Mouse (Mus musculus): ENCODE measurements around the gene Gm39566.

DNA sequence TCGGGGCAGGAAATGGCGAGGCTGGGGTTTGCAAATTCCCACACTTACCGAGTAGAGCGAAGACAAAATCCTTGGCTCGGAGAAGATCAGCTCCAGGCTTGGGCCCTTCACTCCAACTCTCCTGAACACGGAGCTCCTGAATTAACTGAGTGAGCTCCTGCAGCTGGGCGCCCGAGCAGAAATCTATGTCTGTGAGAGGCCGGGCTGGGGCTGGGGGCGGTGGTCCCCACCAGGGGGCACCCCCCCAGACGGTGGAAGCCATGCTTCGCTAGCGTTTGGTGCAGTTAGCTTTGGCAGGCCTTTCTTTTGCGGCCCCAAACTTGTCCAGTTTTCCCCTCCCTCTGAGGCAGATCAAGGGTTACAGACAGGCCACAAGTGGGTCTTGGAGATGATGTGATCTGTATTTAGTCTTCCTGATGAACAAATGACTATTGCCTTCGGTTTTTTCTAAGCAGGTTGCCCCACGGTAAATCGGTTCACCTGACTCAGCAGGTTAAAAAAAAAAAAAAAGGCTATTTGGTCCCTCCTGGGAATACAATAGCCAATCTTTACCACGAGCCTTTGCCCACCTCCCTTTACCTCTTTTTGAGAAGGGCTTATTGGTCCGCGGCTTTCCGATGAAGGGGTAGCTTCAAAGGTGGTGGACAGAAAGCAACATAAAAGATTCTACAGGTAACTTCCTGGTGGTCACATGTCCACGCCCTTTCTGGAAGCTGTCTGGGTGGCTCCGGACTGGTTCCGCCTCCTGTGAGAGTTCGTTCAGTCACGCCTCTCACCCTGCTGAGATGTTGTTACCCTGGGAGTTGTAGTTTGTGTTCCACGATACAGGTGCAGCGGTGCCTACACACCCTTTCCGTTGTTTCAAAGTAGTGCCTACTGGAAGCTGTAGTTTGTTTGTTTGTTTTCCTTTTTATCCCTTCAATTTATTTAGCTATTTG, 9.9 kb downstream of the Gm39566 start, which contains the start of gene Tmem102:
- no peak for TF ChIP-seq ZMIZ1 (IDR thresholded peaks at IDR 0.05; ENCODE audit: low read depth, low read length)
- no peak for TF ChIP-seq HCFC1 (IDR thresholded peaks at IDR 0.05; ENCODE audit: low read depth, low read length)
- TF ChIP-seq CTCF (IDR thresholded peaks at IDR 0.05 in 2 of 3, conservative IDR thresholded peaks at IDR 0.05 in 1 of 3; ENCODE audit: control insufficient read depth in 1 of 3, insufficient read depth in 1 of 3, low read depth in 2 of 3, low read length in 3 of 3, poor library complexity in 1 of 3, severe bottlenecking in 1 of 3) = peak in 1 of 3 experiments; percentile 16; a peak in 1 of 6 replicates
- TF ChIP-seq EP300 (IDR thresholded peaks at IDR 0.05; ENCODE audit: low read depth in 1 of 2, low read length in 2 of 2) = no peak
- no peak for TF ChIP-seq POLR2A (IDR thresholded peaks at IDR 0.05; ENCODE audit: control insufficient read depth in 1 of 2, insufficient read depth in 1 of 2, low read depth in 1 of 2, low read length in 2 of 2, poor library complexity in 1 of 2)

Measured in MEL (cell line).